Mouse (Mus musculus): Measurements from ENCODE around the gene Kars. TPM values are rescaled to one million over a fixed set of nuclear protein-coding genes. Genes with fewer than 3 reads are reported as not detected.

Kars gene
- polyA plus RNA-seq, 1 experiment from 2014 or later = 48.2 TPM

- WGBS (ENCODE audit: insufficient replicate concordance) = under 1% methylated on average over 39 of the region's 40 CpGs
- no peaks in the 10 kb centered on the region for H3K9me3 ChIP-seq (ENCODE audit: low read length)
- TF ChIP-seq EP300 (IDR thresholded peaks at IDR 0.05; ENCODE audit: low read depth) (no peak), CTCF (IDR thresholded peaks at IDR 0.05; ENCODE audit: low read depth) (no peak)
- H3K4me1 ChIP-seq (ENCODE audit: insufficient read depth) = peaks cover 15% of the 10 kb centered on the region
- peaks cover 6% of the 10 kb centered on the region for H3K36me3 ChIP-seq (replicated peaks; ENCODE audit: insufficient read depth, low read length)
- peak overlapping the region; percentile 85 for H3K27ac ChIP-seq (ENCODE audit: low read depth)
- H3K9ac ChIP-seq (replicated peaks) = peak overlapping the region; percentile 91
- H3K27me3 ChIP-seq (ENCODE audit: insufficient read depth, low read length) = no peaks in the 10 kb centered on the region
- H3K4me3 ChIP-seq (ENCODE audit: low read depth, low read length) = peak overlapping the region; percentile 96
- H3K4me2 ChIP-seq (ENCODE audit: low read depth, low read length) = peak overlapping the region; percentile 98
- DNase-seq (peak; percentile 68), ATAC-seq (peak; percentile 26)
Observed at GRCm38 (mm10) chr8:112011816-112012242, 706 bp upstream of the Kars start.

- H3K36me3 ChIP-seq (replicated peaks; ENCODE audit: insufficient read depth, low read length) = peaks cover 11% of the 10 kb centered on the region
- H3K4me2 ChIP-seq (ENCODE audit: low read depth, low read length) = 0 out of 2 replicates have a peak overlapping the region, but pooled peaks have one; percentile 98
- H3K4me1 ChIP-seq (ENCODE audit: insufficient read depth) = peaks cover 15% of the 10 kb centered on the region
- H3K4me3 ChIP-seq (ENCODE audit: low read depth, low read length) = no peak overlapping the region
- DNase-seq = no peak
- TF ChIP-seq EP300 (IDR thresholded peaks at IDR 0.05; ENCODE audit: low read depth) = no peak
- TF ChIP-seq CTCF (IDR thresholded peaks at IDR 0.05; ENCODE audit: low read depth) = no peak
- ATAC-seq = no peak
- no peaks in the 10 kb centered on the region for H3K27me3 ChIP-seq (ENCODE audit: insufficient read depth, low read length)
- no peak overlapping the region for H3K9ac ChIP-seq (replicated peaks)
- WGBS (ENCODE audit: insufficient replicate concordance) = 81% methylated on average over 7 of the region's 7 CpGs
- no peak overlapping the region for H3K27ac ChIP-seq (ENCODE audit: low read depth)
- no peaks in the 10 kb centered on the region for H3K9me3 ChIP-seq (ENCODE audit: low read length)
Observed at GRCm38 (mm10) chr8:112009558-112009957, 1.6 kb downstream of the Kars start.

DNA sequence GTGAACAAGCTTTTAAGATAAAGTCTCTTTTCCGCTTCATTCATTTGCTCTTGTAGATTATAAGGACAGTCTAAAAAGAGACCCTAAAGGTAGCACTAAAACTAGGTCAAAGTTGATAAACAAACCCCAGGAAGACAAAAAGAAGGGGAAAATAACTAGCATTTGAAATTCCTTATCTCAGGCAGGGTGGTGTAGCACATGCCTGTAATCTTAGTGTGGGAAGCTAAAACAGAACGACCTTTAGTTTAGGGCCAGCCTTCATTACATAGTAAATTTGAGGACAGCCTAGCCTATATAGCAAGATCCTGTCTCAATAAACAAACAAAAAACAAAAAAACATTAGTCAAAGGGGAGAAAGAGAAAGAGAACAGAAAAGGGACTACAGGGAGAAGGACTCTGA, 3.5 kb downstream of the Kars start:
- Histone ChIP-seq H3K9me3 (ENCODE audit: low read length) (no peaks in the 10 kb centered on the region), H3K27me3 (ENCODE audit: insufficient read depth, low read length) (no peaks in the 10 kb centered on the region), H3K9ac (replicated peaks) (no peak overlapping the region), H3K4me2 (ENCODE audit: low read depth, low read length) (no peak overlapping the region), H3K4me3 (ENCODE audit: low read depth, low read length) (no peak overlapping the region), H3K4me1 (ENCODE audit: insufficient read depth) (peaks cover 8% of the 10 kb centered on the region), H3K36me3 (replicated peaks; ENCODE audit: insufficient read depth, low read length) (peaks cover 25% of the 10 kb centered on the region), H3K27ac (ENCODE audit: low read depth) (no peak overlapping the region)
- no peak for ATAC-seq
- no peak for DNase-seq
- 71% methylated on average over 2 of the region's 2 CpGs for WGBS (ENCODE audit: insufficient replicate concordance)
- TF ChIP-seq EP300 (IDR thresholded peaks at IDR 0.05; ENCODE audit: low read depth) (no peak), CTCF (IDR thresholded peaks at IDR 0.05; ENCODE audit: low read depth) (no peak)

- Histone ChIP-seq H3K4me3 (ENCODE audit: low read depth, low read length) (no peak overlapping the region), H3K9ac (replicated peaks) (no peak overlapping the region), H3K36me3 (replicated peaks; ENCODE audit: insufficient read depth, low read length) (peaks cover 46% of the 10 kb centered on the region), H3K27me3 (ENCODE audit: insufficient read depth, low read length) (no peaks in the 10 kb centered on the region), H3K4me1 (ENCODE audit: insufficient read depth) (peaks cover 8% of the 10 kb centered on the region; the same call in 1 of the 2 replicates), H3K27ac (ENCODE audit: low read depth) (no peak overlapping the region), H3K9me3 (ENCODE audit: low read length) (no peaks in the 10 kb centered on the region), H3K4me2 (ENCODE audit: low read depth, low read length) (no peak overlapping the region)
- no peak for TF ChIP-seq EP300 (IDR thresholded peaks at IDR 0.05; ENCODE audit: low read depth)
- no peak for TF ChIP-seq CTCF (IDR thresholded peaks at IDR 0.05; ENCODE audit: low read depth)
- no peak for ATAC-seq
- DNase-seq = no peak
- WGBS (ENCODE audit: insufficient replicate concordance) = 86% methylated on average over 6 of the region's 6 CpGs
Observed at GRCm38 (mm10) chr8:112005601-112006000, 5.5 kb downstream of the Kars start.

DNA sequence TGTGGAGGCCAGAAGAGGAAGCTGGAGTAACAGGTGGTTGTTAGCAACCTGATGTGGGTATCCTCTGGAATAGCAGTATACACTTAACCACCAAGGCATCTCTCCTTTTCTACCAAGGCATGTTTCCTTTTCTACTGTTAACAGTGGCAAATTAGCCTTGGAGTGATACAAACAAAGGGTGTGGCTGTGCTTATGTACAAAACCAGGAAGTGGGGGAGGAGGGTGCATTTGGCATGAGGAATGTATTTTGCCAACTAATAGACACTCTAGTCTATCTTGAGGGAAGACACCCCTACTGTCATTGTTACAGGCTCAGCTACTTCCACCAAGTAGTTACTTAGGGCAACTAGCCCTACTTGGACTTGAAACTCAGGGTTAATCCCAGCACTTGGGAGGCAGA, 6.4 kb downstream of the Kars start:
- no peak overlapping the region for H3K9ac ChIP-seq (replicated peaks)
- ATAC-seq (no peak), DNase-seq (no peak)
- H3K27me3 ChIP-seq (ENCODE audit: insufficient read depth, low read length) = no peaks in the 10 kb centered on the region
- no peak overlapping the region for H3K27ac ChIP-seq (ENCODE audit: low read depth)
- no peaks in the 10 kb centered on the region for H3K9me3 ChIP-seq (ENCODE audit: low read length)
- H3K4me1 ChIP-seq (ENCODE audit: insufficient read depth) = peaks cover 2% of the 10 kb centered on the region; the same call in 1 of the 2 replicates
- H3K36me3 ChIP-seq (replicated peaks; ENCODE audit: insufficient read depth, low read length) = peaks cover 54% of the 10 kb centered on the region
- no peak overlapping the region for H3K4me3 ChIP-seq (ENCODE audit: low read depth, low read length)
- TF ChIP-seq CTCF (IDR thresholded peaks at IDR 0.05; ENCODE audit: low read depth) = no peak
- TF ChIP-seq EP300 (IDR thresholded peaks at IDR 0.05; ENCODE audit: low read depth) = no peak
- H3K4me2 ChIP-seq (ENCODE audit: low read depth, low read length) = no peak overlapping the region

DNA sequence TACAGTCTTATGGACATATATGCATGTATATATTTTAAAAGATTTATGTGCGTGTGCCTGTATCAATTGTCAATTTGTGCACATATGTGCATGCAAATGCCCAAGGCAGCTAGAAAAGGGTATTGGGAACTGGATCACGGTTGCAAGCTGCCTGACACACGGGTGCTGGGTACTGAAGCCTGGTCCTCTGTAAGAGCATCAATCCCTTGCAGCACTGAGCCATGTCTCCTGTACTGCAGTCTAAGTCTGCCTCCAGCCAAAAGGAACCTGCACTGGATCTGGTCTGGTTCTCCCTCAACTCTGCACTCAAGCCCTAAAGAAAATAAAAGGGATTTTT, 18.5 kb downstream of the Kars start:
- Histone ChIP-seq H3K27ac (ENCODE audit: low read depth) (no peak overlapping the region), H3K4me3 (ENCODE audit: low read depth, low read length) (no peak overlapping the region), H3K9ac (replicated peaks) (no peak overlapping the region), H3K27me3 (ENCODE audit: insufficient read depth, low read length) (no peaks in the 10 kb centered on the region), H3K9me3 (ENCODE audit: low read length) (no peaks in the 10 kb centered on the region), H3K4me1 (ENCODE audit: insufficient read depth) (0 out of 2 replicates have a peak, but pooled peaks cover 3% of the 10 kb centered on the region), H3K36me3 (replicated peaks; ENCODE audit: insufficient read depth, low read length) (peaks cover 34% of the 10 kb centered on the region), H3K4me2 (ENCODE audit: low read depth, low read length) (no peak overlapping the region)
- TF ChIP-seq EP300 (IDR thresholded peaks at IDR 0.05; ENCODE audit: low read depth) (no peak), CTCF (IDR thresholded peaks at IDR 0.05; ENCODE audit: low read depth) (no peak)
- DNase-seq (no peak), ATAC-seq (no peak)
- WGBS (ENCODE audit: insufficient replicate concordance) = 69% methylated on average over 3 of the region's 3 CpGs

All from liver, postnatal 0 days (tissue).